Mouse (Mus musculus) cortical plate, adult 2 months (tissue): ENCODE results near the gene Tomm40.

Experiments used
- CTCF ChIP-seq: fragments of 200-500 bp; IDR thresholded peaks from 2 replicates; pipeline ENCODE4 v1.5.1; 2011; ENCODE audit warnings: mild to moderate bottlenecking, control low read depth, low read length; ENCODE audit not compliant: insufficient read depth; ENCODE audit errors: extremely low read depth
- POLR2A ChIP-seq: fragments of 200-500 bp; IDR thresholded peaks from 2 replicates; pipeline ENCODE4 v1.6.1; 2011; ENCODE audit warnings: mild to moderate bottlenecking, low read length, control low read depth; ENCODE audit not compliant: insufficient read depth; ENCODE audit errors: extremely low read depth

DNA sequence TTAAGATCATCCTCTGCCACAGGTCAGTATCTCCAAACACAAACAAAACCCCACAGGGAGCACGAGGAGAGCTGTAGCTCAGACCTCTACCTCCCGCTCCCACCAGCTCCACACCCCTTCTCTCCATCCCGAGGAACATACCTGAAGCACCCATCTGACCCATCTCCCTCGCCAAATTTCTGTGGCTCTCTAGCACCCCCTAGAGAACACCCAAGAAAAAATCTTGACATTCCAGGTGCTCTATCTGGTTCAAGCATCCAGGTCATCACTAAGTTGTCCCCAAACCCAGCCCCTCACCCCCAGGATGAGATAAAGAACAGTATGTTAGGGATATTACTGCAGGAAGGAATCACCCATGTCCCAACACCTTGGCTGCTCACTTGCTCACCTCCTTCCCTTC lies 2.0 kb downstream of the Tomm40 start:
- TF ChIP-seq POLR2A (no peak), CTCF (peak; percentile 33)
